Mouse (Mus musculus) adrenal gland, postnatal 10 days (tissue): ENCODE data around the gene Nps. TPM values are rescaled to one million over a fixed set of nuclear protein-coding genes. Genes with fewer than 3 reads are reported as not detected.

Source experiments
- total RNA-seq, 2 experiments: library from RNA; stranded (reverse); gene quantifications; 2 replicates each; pipeline ENCODE4 v1.2.3; 2021

The Nps gene
- total RNA-seq, 2 experiments from 2014 or later: not detected

Other genes starting within 250 kb of the Nps start
- not detected for gene Foxi2, start 151.6 kb downstream of the Nps start, total RNA-seq